Mouse (Mus musculus): ENCODE measurements around the gene Lemd2. TPM values are rescaled to one million over a fixed set of nuclear protein-coding genes. Genes with fewer than 3 reads are reported as not detected.
"Not testable (repeated sequence)": the region's sequence is repeated elsewhere in the genome, so short reads cannot be mapped to it uniquely, and the experiment has no call there.

Gene Lemd2
- 10 to 100 TPM; 42.5 to 51.3 TPM for total RNA-seq (2021)
- long read RNA-seq, experiment 1, transcript Lemd2-201 (9 exons, 2,627 nt) = major isoform, 233 of 255 reads
- long read RNA-seq, experiment 1, partial matches to known transcripts = 4 of 255 reads
- long read RNA-seq, experiment 1, other reads (novel, unspliced or antisense) = 17 of 255 reads
- long read RNA-seq, experiment 2, transcript Lemd2-201 (9 exons, 2,627 nt) = major isoform, 44 of 58 reads
- long read RNA-seq, experiment 2, partial matches to known transcripts = 3 of 58 reads
- long read RNA-seq, experiment 2, other reads (novel, unspliced or antisense) = 11 of 58 reads

DNA sequence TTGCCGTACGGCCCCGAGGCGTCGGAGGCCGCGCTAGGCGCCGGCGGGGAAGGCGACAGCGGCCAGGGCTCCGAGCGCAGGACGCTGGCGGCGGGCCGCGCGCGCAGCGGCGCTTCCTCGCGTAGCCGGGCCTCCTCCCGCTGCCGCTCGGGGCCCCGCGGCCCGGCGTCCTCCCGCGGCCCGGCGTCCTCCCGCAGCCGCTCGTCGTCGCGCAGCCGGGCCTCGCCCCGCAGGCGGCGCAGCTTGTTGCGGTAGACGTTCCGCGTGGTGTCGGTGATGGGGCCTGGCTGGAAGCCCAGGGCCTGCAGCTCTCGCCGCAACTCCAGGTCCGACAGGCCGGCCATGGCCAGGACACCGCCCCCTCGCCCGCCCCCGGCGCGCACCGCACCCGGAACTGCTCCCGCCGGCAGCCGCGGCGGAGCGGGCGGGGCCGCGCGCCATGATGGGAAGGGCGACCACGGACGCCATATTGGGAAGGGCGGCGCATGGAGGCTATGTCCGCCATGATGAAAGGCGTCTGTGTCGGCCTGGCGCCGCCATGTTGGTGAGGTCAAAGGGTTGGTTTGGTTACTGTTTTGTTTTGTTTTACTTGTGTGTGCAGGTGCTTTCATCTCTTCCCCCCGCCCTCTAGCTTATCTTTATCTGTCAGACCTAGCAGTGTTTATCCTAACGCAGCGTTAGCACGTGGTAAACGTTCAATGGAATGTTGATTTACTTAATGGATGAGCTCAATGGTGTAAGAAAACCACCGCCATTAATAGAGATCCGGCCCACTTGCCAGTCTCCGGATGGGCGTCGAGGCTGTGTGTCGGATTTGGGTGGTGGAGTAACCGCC lies at the start of gene Lemd2:
Gene Lemd2 (minus strand): TSS at position 395 of the 835 bp plus-strand sequence.
- DNase-seq = peak; percentile 98

DNA sequence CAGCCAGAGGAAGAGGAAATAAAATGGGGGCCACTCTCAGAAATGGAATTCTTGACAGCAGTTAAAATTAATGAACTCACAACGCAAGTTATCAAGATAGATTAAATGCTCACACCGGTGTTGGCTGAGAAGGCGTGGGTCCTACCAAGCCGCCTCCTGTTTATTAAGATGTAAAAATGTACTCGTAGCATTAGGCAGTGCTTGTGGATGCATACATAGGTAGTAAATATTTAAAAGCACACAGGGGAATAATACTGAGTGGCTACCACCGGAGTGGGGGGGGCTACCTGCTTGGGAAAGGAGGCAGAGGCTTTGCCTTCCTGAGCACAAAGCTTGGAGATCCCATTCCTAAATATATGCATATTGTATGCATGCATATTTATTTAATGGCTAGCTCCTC lies 46.9 kb upstream of the Lemd2 start:
- DNase-seq = no peak

DNA sequence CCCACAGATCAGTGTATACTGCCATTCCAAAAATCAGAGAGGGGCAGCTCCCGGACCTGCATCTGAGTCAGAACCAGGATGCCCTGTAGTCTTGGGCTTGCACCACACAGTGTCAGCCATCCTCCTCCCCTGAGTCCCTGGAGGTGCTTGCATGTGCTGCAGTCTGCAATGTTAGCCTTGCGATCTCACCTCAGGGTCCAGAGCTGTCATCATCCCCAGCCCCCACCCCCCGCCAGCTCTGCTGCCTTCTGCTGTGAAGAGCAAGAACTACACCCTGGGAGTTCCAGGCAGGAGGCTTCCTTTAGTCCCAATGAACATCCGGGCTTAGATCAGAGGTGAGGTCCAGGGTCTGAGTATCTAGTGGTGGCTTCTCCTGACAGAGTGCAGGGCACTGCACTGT lies 46.2 kb upstream of the Lemd2 start:
- no peak for DNase-seq

DNA sequence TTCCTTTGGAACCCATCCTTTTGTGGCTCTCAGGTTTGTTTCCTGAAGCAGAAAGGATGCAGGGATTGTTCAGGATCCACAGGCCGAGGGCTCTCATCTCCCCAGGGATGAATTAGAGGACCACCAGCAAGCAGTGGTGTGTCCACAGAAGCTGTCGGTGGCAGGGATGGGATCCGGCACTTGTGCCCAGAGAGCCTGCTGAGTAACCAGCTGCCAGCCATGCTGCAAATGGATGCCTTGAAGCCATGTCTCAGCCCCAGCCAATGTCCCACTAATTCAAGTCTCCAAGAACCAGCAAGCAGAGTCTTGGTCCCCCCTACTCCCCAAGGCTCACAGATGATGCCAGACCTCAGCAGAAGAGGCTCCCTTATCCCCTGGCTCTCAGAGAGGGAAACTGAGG lies 44.8 kb upstream of the Lemd2 start:
- DNase-seq = no peak

DNA sequence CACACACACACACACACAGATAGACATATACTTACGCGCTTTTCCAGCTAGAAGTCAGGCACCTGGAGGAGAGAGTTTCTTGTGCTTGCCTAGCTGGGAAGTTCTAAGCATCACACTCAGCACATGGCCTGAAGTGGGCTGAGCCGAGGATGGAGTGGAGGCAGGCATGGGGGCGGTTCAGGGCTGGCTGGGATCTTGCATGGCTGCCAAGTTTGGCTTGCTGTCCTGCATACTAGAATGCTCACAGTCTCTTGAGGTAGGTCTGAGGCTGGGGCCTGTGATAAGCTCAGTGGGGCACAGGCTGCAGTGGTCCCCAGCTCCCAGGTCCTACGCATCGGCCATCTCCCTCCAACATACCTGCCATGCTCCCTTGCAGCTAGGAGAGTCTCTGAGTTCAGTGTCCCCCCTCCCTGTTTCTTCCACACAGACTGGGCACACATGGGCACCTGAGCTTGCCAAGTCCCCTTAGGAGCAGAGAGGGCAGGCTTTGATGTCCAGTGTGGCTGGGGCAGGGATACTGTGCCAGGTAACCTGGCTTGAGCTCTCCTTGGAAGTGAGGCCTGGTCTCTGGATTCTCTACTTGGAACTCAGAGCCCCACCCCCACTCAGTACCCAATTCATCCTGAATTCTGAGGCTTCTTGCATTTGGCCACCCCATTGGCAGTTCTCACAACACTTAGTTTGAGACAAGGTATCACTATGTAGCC lies 43.6 kb upstream of the Lemd2 start:
- no peak for DNase-seq

DNA sequence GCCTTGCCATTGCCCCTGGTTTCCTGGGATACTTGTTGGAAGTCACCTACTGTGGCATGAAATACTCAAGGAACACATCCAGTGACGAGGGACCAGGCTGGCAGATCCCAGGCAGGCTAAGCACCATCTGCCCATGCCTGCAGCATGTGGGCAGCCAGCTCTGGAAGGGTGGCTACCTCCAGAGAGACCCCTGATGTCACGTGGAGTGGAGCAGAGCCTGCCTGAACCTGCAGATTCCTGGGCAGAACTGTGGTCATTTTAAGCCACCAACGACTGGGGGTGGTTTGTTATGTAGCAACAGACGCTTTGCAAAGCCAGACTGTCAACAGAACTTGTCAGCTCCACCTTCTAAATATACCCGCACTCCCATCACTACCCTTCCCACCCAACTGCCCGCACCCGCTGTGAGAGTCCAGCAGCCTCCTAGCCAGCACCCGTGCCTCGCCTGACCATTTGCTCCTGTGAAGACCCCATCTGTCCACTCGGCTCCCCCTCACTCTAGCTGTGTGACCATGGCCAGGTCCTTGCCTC lies 41.6 kb upstream of the Lemd2 start:
- DNase-seq = no peak

DNA sequence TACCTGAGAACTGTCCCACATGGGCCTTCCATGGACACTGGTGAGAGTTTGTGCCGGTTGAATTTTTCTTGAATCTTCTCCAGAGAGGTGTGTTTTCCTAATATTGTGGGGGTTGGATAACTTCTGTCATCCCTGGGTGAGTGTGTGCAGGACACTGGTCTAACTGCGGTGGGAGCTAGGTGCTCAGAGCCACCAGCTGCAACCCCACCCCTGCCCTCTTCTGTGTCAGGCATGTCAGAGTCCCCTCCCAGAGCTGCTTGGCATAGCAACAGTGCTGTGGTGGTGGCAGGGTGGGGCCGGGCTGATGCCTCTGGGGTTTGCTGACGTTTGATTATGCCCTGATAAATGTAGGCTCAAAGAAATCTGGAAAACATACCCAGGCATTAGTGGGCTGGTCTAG lies 40.6 kb upstream of the Lemd2 start:
- DNase-seq = no peak

DNA sequence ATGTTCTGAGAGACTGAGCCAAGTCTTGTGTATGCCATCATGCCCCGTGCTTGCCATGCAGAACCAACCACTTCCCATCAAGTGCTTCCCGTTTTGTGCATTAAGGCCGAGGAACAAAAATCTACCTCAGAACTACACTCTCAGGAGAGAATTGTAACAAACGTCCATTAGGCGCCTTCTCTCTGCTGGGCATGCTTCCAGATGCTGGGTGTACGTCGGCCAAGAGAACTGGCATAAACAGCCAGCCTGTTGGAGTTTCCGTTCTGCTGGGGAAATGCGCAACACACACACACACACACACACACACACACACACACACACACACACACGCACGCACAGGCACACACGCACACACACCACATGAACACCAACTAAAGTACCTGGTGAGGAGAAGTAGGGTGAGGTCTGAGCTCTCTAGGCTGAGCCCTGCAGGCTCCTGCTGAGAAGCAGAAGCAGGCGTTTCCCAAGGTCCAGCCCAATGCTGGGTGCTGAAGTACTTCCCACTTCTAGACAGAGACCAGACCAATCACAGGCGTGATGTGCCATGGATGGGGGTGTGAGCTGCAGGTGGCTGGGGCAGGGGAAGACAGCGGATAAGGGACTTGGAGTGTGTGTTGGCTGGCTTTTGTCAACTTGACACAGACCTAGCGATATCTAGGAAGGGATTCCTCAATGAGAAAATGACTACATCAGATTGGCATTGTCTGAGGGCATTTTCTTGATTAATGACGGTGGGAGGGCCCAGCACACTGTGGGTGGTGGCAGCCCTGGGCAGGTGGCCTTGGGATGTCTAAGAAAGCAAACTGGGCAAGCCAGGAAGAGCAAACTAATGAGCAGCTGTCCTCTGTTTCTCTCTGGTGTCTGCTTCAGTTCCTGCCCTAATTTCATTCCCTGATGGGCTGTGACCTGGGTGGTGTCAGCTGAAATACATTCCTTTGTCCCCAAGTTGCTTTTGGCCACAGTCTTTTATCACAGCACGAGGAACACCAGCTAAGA lies 38.2 kb upstream of the Lemd2 start:
- peak; percentile 91 for DNase-seq

DNA sequence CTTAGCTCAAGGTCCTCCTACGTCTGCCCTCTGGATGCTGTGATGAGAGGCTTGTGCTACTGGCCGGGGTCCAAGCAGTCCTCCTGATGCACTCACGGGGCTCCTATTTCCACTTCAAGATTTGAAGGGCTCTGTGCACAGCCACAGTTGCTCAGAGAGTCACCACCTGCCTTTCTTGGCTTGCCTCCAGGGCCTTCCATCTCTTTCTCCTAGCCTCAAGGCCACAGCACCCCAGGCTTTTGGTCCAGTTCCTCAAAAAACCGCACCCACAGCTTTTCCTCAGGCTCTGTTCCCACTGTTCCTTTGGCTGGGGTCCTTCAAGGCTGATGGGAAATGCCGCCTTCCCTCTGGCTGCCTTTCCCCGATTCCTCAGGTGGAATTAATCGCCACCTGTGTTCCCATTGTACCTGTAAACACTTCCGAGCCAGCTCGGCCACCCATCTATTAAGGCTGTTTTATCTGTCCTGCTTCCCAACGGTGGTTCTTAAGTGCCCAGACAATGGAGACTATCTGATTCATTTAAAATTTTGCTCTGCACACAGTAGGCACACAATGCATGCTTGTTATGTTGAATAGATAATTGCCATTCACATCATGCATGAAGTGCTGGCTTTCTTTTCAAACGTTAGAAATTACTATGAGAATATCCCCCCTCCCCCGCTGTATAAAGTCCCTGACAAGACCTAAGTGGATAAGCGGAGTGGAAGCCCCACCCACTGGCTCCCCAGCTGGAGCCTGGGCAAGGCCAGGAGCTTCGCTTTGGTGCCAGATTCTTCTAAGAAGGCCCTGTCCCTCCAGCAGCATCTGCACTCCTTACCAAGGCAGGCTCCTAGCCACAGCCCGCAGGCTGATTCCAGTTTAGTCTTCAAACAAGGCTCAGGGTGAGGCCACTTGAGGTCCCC lies 36.5 kb upstream of the Lemd2 start:
- DNase-seq = peak; percentile 69

DNA sequence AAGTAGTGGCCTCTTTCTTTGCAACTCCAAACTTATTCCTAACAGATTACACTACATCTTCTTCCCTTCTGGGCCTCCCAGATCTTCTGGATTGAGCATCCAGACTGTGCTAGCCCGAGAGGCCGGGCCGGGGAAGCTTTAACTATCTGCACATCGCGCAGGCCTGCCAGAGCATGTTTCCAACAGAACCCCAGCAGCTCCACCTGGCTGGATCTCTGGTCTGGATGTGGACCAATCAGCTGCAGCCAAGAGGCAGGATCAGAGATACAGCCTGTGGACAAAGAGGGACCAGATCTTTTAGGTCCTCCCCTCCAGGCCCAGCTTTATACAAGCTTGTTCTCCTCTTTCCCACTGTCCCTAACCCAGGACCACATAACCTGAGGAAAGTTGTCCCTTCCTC lies 35.7 kb upstream of the Lemd2 start:
- no peak for DNase-seq

DNA sequence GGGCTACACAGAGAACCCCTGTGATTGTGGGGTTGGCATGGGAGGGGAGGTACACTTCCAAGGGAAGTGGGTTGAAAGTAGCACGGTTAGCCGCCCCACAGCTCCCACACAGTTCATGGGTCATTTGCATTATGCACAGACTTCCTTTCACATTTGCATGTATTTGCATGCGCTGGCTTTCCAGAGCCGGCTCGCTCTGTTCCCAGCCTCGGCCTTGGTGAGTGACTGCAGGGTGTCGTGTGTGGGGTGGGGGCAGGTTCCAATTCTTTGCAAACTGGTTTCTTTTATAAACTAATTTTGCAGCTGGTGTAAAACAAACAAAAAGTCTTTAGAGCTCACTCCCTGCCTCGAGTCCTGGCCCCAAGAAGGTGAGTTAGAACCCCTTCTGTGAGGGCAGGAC lies 34.4 kb upstream of the Lemd2 start:
- no peak for DNase-seq

DNA sequence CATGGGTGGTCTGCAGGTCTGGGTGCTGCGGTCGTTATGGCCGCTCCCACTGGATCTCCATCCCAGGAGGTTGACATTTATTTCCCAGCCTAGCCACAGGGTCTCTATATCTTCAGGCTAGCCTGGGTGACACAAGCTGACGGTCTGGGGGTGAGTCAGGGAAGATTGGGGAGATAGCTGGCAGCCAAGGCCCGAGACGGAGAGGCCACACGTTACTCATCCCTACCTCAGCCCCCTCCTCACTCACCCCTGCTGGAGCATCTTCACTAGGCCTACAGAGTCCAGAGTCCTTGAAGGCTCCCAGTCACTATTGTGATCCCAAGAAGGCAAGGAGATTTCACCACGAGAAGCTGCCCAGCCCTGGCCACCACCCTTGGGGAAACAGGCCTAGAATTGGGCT lies 33.5 kb upstream of the Lemd2 start:
- peak; percentile 38 for DNase-seq

DNA sequence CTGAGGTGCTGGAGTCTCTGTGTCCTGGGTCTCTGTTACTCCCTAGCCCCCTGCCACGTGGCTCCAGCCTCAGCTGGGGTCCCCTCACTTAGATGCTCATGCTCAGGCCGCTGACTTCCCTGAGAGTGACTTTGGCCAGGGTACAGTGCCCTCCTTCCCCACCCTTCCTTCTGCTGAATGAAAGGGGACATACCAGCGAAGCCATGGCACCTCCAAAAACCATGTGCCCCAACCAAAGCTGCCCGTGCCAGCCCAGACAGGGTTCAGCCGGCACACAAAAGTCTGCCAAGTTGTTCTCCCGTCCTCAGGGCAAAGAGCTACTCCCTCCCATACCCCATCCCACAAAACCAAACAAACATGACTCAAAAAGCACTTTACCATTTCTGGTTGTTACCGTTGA lies 29.0 kb upstream of the Lemd2 start:
- no peak for DNase-seq

DNA sequence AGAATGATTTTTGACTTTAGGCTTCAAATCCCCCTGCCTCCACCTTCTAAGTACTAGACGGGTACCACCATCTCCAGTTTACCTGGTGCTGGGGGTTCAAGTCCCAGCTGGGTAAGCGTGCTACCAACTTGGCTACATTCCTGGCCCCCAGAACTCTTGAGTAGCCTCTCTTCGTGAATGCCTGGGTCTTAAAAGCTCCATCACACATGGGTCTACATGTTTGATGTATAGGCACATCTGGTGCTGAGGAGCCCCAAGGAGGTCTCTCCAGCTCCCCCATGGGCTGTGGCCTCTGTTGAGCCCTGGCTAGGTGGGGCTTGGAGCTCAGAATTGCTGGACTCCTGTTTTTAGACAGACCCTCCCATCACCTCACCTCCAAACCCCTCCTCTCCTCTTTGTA lies 27.9 kb upstream of the Lemd2 start:
- DNase-seq = no peak

DNA sequence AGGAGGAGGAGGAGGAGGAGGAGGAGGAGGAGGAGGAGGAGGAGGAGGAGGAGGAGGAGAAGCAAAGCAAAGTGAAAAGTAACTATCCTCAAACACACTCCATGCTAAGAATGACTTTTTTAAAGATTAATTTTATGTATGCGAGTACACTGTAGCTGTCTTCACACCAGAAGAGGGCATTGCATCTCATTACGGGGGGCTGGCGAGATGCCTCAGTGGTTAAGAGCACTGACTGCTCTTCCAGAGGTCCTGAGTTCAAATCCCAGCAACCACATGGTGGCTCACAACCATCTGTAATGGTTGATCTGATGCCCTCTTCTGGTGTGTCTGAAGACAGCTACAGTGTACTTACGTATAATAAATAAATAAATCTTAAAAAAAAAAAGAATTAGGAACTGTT lies 27.3 kb upstream of the Lemd2 start:
- DNase-seq = not testable (repeated sequence)

DNA sequence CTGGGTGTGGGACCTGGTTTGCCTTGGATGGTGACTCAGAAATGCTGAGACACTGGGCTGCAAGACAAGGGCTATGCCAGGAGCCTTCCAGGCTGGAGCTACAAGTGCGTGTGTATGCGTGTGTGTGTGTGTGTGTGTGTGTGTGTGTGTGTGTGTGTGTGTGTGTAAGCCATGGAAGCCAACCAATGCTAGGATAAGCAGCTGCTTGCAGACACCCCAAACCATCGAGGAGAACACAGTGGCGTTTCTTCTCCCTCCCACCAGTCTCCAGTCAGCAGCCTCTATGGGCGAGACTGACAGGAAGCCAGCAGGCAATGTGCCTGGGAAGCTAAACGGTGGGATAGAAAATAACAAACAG lies 26.9 kb upstream of the Lemd2 start:
- DNase-seq = no peak

DNA sequence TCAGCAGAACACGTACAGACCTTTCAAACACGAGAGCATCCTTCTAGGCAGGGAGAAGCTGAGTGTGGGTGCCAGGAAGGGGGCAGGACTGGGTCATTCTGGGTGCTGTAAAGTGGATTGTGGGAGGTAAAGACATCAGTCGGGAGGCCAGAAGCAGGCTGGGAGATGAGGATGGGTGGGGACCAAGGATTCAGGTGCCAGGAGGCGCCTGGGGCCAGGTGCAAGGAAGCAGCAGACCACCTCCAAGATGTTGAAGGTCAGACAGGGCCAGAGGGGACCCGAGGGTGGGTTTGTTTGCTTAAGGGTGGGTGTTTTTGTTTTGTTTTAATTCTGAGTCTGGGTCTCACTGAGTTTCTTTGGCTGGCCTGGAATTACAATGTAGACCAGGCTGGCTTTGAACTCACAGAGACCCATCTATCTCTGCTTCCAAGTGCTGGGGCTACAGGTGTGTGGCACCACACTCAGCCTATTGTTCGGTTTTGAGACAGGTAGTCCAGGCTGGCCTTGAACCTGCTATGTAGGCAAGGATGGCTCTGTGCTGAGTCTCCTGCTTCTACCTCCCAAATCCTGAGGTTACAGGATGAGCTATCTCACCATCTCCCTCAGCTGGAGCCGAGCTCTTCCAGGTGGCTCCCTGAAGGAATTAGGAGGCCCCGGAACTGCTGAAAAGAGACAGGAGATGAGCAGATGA lies 26.3 kb upstream of the Lemd2 start:
- DNase-seq = no peak

DNA sequence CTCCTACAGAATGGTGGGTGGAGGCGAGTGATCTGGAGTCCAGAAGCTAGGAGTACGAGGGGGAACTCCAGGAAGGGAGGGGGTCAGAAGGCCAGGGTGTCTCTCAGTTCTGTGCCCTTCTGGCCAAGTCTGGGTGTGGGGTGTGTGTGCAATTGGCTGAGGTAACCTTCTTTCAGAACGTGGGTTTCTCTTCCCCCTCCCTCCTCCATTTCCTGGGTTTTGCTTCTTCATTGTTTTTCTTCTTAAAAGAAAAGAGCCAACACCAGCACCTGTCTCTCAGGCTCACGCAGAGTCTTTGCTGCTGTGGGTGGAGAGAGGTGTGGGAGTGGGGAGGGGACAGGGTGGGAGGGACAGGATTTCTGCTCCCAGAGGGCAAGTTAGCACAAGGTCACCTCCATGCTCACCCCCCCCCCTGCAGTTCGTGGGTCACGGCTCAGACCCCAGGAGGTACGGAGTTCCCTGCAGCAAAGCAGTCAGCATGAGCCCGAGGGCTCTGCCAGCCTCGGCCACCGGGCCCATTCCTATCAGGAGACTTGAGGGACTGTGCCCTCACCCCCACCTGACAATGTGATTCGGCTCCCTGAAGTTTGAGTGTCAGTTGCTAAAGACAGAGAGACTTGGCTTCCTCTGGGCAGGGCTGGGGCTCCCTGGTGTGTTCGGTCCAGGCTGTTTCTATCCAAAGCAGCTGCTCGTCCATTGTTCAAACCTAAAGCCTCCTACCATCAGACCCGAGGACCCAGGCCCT lies 25.6 kb upstream of the Lemd2 start:
- DNase-seq = no peak

DNA sequence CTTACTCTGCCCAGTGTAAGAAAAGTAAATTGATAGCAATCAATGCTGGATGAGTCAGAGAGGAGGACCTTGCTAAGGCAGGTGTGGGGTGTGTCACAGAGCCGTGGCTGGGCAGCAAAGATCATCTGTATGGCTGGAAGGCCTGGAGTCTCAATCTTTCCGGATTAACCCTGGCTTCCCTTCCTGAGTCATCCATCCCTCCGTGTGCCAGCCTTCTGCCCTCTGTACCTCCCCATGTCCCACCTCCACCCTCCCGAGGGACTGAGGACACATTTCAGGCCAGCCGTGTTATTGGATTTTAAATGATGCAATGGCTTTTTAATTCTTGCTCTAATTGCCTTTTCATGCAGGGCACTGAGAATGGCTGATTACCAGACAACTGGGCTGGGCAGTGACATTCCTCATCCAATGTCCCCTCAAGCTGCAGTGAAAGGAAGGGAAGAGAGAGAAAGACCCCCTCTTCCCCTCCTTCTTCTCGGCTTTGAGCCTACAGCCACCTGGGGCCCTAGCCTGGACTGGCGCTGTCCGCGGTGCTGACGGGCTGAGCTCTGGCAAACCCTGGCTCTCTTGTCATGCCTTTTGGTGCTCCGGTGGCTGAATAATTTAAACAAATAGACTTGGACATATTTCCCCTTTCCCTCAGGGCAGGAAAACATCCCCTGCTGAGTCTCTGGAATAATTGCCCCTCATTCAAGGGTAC lies 24.1 kb upstream of the Lemd2 start:
- DNase-seq = peak; percentile 94

Measured in adrenal gland, postnatal 10 days (tissue).